Comparison of ENCODE assay signal across 8 mouse cellular contexts in the genomic region with DNA sequence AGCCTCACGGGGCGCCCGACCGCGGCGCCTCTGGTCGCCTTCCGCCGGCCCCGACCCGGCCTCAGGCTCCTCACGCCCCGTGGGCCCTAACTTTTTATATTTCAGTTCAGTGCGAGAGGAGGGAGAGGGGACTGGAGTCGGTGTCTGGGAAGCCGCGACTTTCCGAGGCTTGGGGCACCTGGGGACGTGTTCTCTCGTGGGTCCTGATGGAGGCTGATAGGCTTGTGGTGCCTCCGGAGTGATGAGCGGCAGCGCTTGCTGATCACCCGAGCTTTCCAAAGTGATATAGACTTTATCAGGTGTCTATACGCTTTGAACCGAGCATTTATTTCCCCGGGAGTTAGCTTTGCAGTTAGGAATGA. TPM values are rescaled to one million over a fixed set of nuclear protein-coding genes. Genes with fewer than 3 reads are reported as not detected.
DNase-seq lines count a peak whose midpoint lies in the region; ATAC-seq and TF ChIP-seq lines count a peak whose summit lies in the region.

No protein-coding gene starts in this region.

- peaks cover 9% of the 10 kb centered on the region; the same call in 1 of the 2 replicates for H3K4me1 ChIP-seq in lung, embryonic 15.5 days
- H3K4me1 ChIP-seq in embryonic facial prominence, embryonic 11.5 days (ENCODE audit: control insufficient read depth, insufficient read depth, low read length) = no peaks in the 10 kb centered on the region
- H3K4me1 ChIP-seq in intestine, embryonic 16.5 days (ENCODE audit: control insufficient read depth, insufficient read depth, low read length) = peaks cover 9% of the 10 kb centered on the region
- 0 out of 2 replicates have a peak, but pooled peaks cover 3% of the 10 kb centered on the region for H3K4me1 ChIP-seq in midbrain, postnatal 0 days (ENCODE audit: insufficient read depth, low read length)

- under 1% methylated on average over 25 of the region's 27 CpGs for WGBS in lung, embryonic 15.5 days
- 0% methylated on average over 26 of the region's 27 CpGs for WGBS in embryonic facial prominence, embryonic 11.5 days
- under 1% methylated on average over 27 of the region's 27 CpGs for WGBS in intestine, embryonic 16.5 days
- under 1% methylated on average over 27 of the region's 27 CpGs for WGBS in midbrain, postnatal 0 days

- no peak for DNase-seq in lung, postnatal 14 days
- DNase-seq in embryonic facial prominence, embryonic 11.5 days (ENCODE audit: low spot score) = no peak
- no peak for DNase-seq in midbrain, postnatal 0 days (ENCODE audit: low spot score)
- no peak for DNase-seq in MN1 (ENCODE audit: low spot score)
- no peak for DNase-seq in T-cell, adult 2 months (ENCODE audit: low spot score)
- DNase-seq in adrenal gland, adult 18-20 months (ENCODE audit: low spot score in 2 of 2) = no peak

- peak overlapping the region; percentile 90 for H3K27ac ChIP-seq in lung, embryonic 15.5 days
- H3K27ac ChIP-seq in embryonic facial prominence, embryonic 11.5 days (replicated peaks; ENCODE audit: low read depth, low read length) = peak overlapping the region; percentile 75
- H3K27ac ChIP-seq in intestine, embryonic 16.5 days (ENCODE audit: low read length) = peak overlapping the region; percentile 89
- H3K27ac ChIP-seq in midbrain, postnatal 0 days (ENCODE audit: low read depth, low read length) = peak overlapping the region; percentile 84

- TF ChIP-seq CTCF in midbrain, postnatal 0 days (IDR thresholded peaks at IDR 0.05) = no peak

- H3K27me3 ChIP-seq in lung, embryonic 15.5 days = no peaks in the 10 kb centered on the region
- H3K27me3 ChIP-seq in embryonic facial prominence, embryonic 11.5 days (ENCODE audit: control insufficient read depth, insufficient read depth, low read length) = no peaks in the 10 kb centered on the region
- H3K27me3 ChIP-seq in intestine, embryonic 16.5 days (replicated peaks; ENCODE audit: control insufficient read depth, insufficient read depth, low read length) = no peaks in the 10 kb centered on the region
- no peaks in the 10 kb centered on the region for H3K27me3 ChIP-seq in midbrain, postnatal 0 days (ENCODE audit: insufficient read depth, low read length)

- no peak for ATAC-seq in lung, embryonic 15.5 days (ENCODE audit: borderline replicate concordance, extremely low read depth, low FRiP score, low TSS enrichment)
- ATAC-seq in embryonic facial prominence, embryonic 11.5 days (replicated peaks; ENCODE audit: insufficient number of reproducible peaks, low FRiP score, low TSS enrichment, low read depth) = no peak; the same call in 1 of the 2 replicates
- ATAC-seq in intestine, embryonic 16.5 days = peak; percentile 69; the same call in 1 of the 2 replicates
- ATAC-seq in midbrain, postnatal 0 days (ENCODE audit: low FRiP score) = no peak; the same call in 1 of the 2 replicates

- no peaks in the 10 kb centered on the region for H3K36me3 ChIP-seq in lung, embryonic 15.5 days
- H3K36me3 ChIP-seq in embryonic facial prominence, embryonic 11.5 days (replicated peaks; ENCODE audit: control insufficient read depth, insufficient read depth, low read depth, low read length) = no peaks in the 10 kb centered on the region
- no peaks in the 10 kb centered on the region; the same call in 1 of the 2 replicates for H3K36me3 ChIP-seq in intestine, embryonic 16.5 days (ENCODE audit: control insufficient read depth, insufficient read depth, low read length)
- H3K36me3 ChIP-seq in midbrain, postnatal 0 days (ENCODE audit: insufficient read depth, low read length) = no peaks in the 10 kb centered on the region

- peak overlapping the region; percentile 69 for H3K9ac ChIP-seq in lung, embryonic 15.5 days
- peak overlapping the region; percentile 98 for H3K9ac ChIP-seq in embryonic facial prominence, embryonic 11.5 days (replicated peaks; ENCODE audit: low read length)
- H3K9ac ChIP-seq in intestine, embryonic 16.5 days (ENCODE audit: low read depth, low read length) = peak overlapping the region; percentile 94
- H3K9ac ChIP-seq in midbrain, postnatal 0 days (replicated peaks; ENCODE audit: low read length, poor library complexity, severe bottlenecking) = peak overlapping the region; percentile 91

- H3K4me2 ChIP-seq in lung, embryonic 15.5 days = peak overlapping the region; percentile 86
- H3K4me2 ChIP-seq in embryonic facial prominence, embryonic 11.5 days (ENCODE audit: low read depth, low read length) = peak overlapping the region; percentile 50
- H3K4me2 ChIP-seq in intestine, embryonic 16.5 days (ENCODE audit: low read depth, low read length) = peak overlapping the region; percentile 92
- H3K4me2 ChIP-seq in midbrain, postnatal 0 days (ENCODE audit: low read depth, low read length, poor library complexity, severe bottlenecking) = peak overlapping the region; percentile 77

- no peaks in the 10 kb centered on the region for H3K9me3 ChIP-seq in lung, embryonic 15.5 days
- H3K9me3 ChIP-seq in embryonic facial prominence, embryonic 11.5 days (replicated peaks; ENCODE audit: control insufficient read depth, low read length) = no peaks in the 10 kb centered on the region
- no peaks in the 10 kb centered on the region for H3K9me3 ChIP-seq in intestine, embryonic 16.5 days (ENCODE audit: control insufficient read depth, low read length)
- H3K9me3 ChIP-seq in midbrain, postnatal 0 days (ENCODE audit: low read length) = no peaks in the 10 kb centered on the region

- H3K4me3 ChIP-seq in lung, embryonic 15.5 days = peak overlapping the region; percentile 69
- H3K4me3 ChIP-seq in embryonic facial prominence, embryonic 11.5 days (ENCODE audit: low read depth, low read length) = peak overlapping the region; percentile 81
- H3K4me3 ChIP-seq in intestine, embryonic 16.5 days (ENCODE audit: low read length) = peak overlapping the region; percentile 87
- H3K4me3 ChIP-seq in midbrain, postnatal 0 days (ENCODE audit: low read depth, low read length) = peak overlapping the region; percentile 94

RNA-seq across cellular contexts. Expression of a gene that starts 0.3 kb away (rescaled TPM):
- polyA plus RNA-seq in lung, embryonic 15.5 days (2015; fragmentation: Nextera tagmentation; extraction: Ambion mirVana) = 27.3 and 27.5 TPM in 2 replicates
- 33.3 TPM in 2 replicates for polyA plus RNA-seq in embryonic facial prominence, embryonic 11.5 days (2014; fragmentation: Nextera tagmentation; extraction: Ambion mirVana)
- 19.0 and 19.1 TPM in 2 replicates for polyA plus RNA-seq in intestine, embryonic 16.5 days (2015; fragmentation: Nextera tagmentation; extraction: Ambion mirVana)
- 45.7 and 52.5 TPM in 2 replicates for total RNA-seq in midbrain, postnatal 0 days (2014; rRNA removed)
- polyA plus RNA-seq in midbrain, postnatal 0 days (2015; fragmentation: Nextera tagmentation; extraction: Ambion mirVana) = 33.3 and 33.5 TPM in 2 replicates
- total RNA-seq in adrenal gland, adult 18-20 months (2021) = 10 to 100 TPM; 12.5 to 14.2 TPM

RNA-seq across cellular contexts. Expression of a gene that starts 33.6 kb away (rescaled TPM):
- 0.52 and 0.72 TPM in 2 replicates for polyA plus RNA-seq in lung, embryonic 15.5 days (2015; fragmentation: Nextera tagmentation; extraction: Ambion mirVana)
- 0.34 and 1.4 TPM in 2 replicates for polyA plus RNA-seq in embryonic facial prominence, embryonic 11.5 days (2014; fragmentation: Nextera tagmentation; extraction: Ambion mirVana)
- polyA plus RNA-seq in intestine, embryonic 16.5 days (2015; fragmentation: Nextera tagmentation; extraction: Ambion mirVana) = 0.34 and 0.72 TPM in 2 replicates
- total RNA-seq in midbrain, postnatal 0 days (2014; rRNA removed) = 6.3 and 6.6 TPM in 2 replicates
- 4.3 and 6.5 TPM in 2 replicates for polyA plus RNA-seq in midbrain, postnatal 0 days (2015; fragmentation: Nextera tagmentation; extraction: Ambion mirVana)
- total RNA-seq in adrenal gland, adult 18-20 months (2021) = under 1 TPM in 1 of 2 experiments, not detected in 1; 0.40 TPM
